Mouse (Mus musculus) colon, adult 2 months (tissue): ENCODE measurements around the gene Slc7a4. TPM values are rescaled to one million over a fixed set of nuclear protein-coding genes. Genes with fewer than 3 reads are reported as not detected.

Experiments used
- polyA plus RNA-seq: library from polyadenylated mRNA; depleted of rRNA; stranded (reverse); fragments of >200 nt; gene quantifications from 2 replicates; pipeline ENCODE4 v1.2.3, GENCODE M21; 2012; rRNA removed

Slc7a4 gene
- 42.4 and 57.8 TPM in 2 replicates for polyA plus RNA-seq

DNA sequence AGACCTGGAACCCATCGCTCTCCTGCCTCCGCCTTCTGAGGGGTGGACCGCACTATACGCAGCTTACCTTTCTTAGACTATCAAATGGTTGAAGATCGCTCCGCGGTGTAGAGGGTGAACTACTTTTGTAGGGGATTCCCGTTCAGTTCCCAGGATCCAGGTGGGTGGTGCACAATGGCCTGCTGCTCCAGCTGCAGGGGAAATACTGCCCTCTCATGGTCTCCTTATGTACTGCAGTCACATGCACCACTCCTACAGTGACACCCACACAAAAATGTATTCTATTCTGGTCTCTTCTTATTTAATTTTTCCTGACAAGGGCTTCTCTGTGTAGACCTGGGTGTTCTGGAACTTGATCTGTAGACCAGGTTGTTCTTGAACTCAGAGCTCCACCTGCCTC lies at the start of gene Slc7a4:
Slc7a4 (minus strand) TSS at position 151 of the 400 bp plus-strand sequence.

DNA sequence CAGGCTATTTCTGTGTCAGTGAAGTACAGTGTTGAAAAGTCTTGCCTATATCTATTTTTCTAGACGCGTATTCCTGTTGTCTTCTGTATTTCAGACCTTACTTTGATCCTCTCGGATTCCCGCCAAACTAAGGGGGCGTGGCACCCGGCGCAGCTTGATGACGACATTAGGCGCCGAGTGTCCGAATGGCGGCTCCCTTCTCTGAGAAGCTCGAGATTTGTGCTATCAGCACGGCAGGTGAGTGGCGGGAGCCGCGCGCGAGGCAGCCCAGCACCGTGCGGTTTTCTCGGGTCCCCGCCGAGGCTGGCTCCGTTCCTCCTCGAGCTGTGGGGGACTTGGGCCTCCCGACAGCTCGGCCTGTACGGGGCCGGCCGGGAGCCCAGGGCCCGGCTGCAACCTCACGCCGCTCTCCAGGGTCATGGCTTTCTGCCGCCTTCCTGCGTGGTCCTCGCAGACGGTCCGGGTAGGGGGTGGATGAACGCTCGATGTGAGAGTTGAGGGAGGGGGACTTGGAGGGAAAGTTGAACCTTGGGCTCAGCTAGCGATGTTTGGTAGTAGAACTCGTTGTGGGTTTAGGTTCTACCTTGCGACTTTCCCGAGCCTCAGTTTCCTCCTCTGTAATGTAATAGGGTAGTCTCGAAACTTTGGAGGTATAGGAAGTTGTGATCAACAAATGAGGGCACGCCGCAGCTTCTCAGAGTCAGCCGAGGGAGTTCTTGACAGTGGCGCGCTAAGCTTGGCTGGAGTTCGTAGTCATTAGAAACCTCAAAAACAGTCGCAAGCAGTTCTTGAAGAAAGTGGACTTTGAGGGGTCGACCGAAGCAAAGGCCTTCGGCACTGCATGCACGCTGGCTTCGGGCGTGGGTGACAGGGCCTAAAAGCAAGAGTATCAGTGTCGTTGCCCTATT lies 36.4 kb upstream of the Slc7a4 start, which contains the start of gene Smpd4:
Smpd4 (plus strand) TSS at position 157 of the 908 bp plus-strand sequence.

GRCm38 (mm10) chr16:17561751-17562208 lies 21.2 kb downstream of the Slc7a4 start, which contains the start of gene P2rx6:
Gene P2rx6 (plus strand): TSS chr16:17561885.

GRCm38 (mm10) chr16:17561128-17561750 lies 21.8 kb downstream of the Slc7a4 start, which contains the start of gene Lrrc74b:
Gene Lrrc74b (minus strand): TSS chr16:17561247.

GRCm38 (mm10) chr16:17530640-17531288 lies 52.2 kb downstream of the Slc7a4 start, which contains the start of gene Thap7:
Gene Thap7 (minus strand): TSS chr16:17531136.

Other genes with a start within 250 kb of the Slc7a4 start
- 4.3 and 4.5 TPM in 2 replicates for gene Snap29, start 177.2 kb downstream of the Slc7a4 start, polyA plus RNA-seq
- gene Pi4ka, start 176.9 kb downstream of the Slc7a4 start, polyA plus RNA-seq: 37.9 and 39.7 TPM in 2 replicates
- gene Crkl, start 131.2 kb downstream of the Slc7a4 start, polyA plus RNA-seq: 40.0 and 48.0 TPM in 2 replicates
- 1.3 and 1.5 TPM in 2 replicates for gene Aifm3, start 93.6 kb downstream of the Slc7a4 start, polyA plus RNA-seq
- 193 and 231 TPM in 2 replicates for gene Lztr1, start 74.5 kb downstream of the Slc7a4 start, polyA plus RNA-seq
- gene Thap7, start 52.1 kb downstream of the Slc7a4 start, polyA plus RNA-seq: 75.2 and 88.5 TPM in 2 replicates
- gene Lrrc74b, start 22.0 kb downstream of the Slc7a4 start, polyA plus RNA-seq: 0.21 and 0.27 TPM in 2 replicates
- 2.2 and 3.0 TPM in 2 replicates for gene P2rx6, start 21.3 kb downstream of the Slc7a4 start, polyA plus RNA-seq
- gene Smpd4, start 36.1 kb upstream of the Slc7a4 start, polyA plus RNA-seq: 39.0 and 43.5 TPM in 2 replicates
- 1.4 and 2.2 TPM in 2 replicates for gene Ccdc74a, start 63.3 kb upstream of the Slc7a4 start, polyA plus RNA-seq
- 133 and 153 TPM in 2 replicates for gene Med15, start 149.7 kb upstream of the Slc7a4 start, polyA plus RNA-seq
- gene Klhl22, start 176.4 kb upstream of the Slc7a4 start, polyA plus RNA-seq: 63.7 and 64.9 TPM in 2 replicates
- gene Scarf2, start 214.1 kb upstream of the Slc7a4 start, polyA plus RNA-seq: 60.4 and 61.4 TPM in 2 replicates
- gene B830017H08Rik, start 249.9 kb upstream of the Slc7a4 start, polyA plus RNA-seq: not detected in 2 replicates